Mouse (Mus musculus): ENCODE measurements around the gene Olfr397. TPM values are rescaled to one million over a fixed set of nuclear protein-coding genes. Genes with fewer than 3 reads are reported as not detected.

The Olfr397 gene
- not detected for total RNA-seq (2021)
- long read RNA-seq: 0 reads

DNA sequence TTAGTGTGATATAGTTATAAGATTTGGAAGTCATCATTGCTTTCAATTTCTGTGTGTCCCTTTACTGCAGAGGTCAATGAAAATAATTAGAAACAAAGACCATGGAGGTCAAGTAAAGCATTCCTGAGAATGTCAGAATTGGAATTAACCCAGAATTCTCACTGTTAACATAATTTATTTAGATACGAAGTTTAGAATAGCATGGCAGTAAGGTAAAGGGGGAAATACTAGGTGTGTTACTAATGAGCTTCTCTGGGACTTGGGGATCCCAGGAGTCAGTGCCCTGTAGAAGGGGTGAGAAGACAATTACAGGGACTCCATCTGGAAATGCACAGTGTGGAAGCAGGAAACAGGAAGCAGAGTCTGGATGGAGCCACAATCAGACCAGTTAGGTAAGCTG lies at the start of gene Olfr397:
Olfr397 (plus strand) TSS at position 301 of the 400 bp plus-strand sequence.
- no peak for DNase-seq (ENCODE audit: low spot score in 2 of 2)

DNA sequence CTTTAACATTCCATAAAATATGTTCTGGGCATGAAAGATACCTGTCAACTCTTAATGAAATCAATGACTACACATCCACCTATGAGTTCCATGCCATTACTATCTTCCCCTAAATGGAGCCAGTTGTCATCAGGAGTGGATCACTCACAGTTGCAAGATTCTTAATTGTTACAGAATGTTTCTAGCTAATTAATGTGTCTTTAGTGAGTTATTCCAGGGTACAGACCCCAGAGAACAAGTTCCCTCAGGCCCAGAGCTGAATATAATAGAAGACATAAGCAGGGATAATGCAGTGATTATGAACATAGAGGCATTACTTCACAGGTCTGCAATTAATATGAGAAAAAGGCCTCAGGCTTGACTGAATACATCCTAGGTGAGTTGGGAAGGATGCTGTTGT lies 24.2 kb upstream of the Olfr397 start, which contains the start of gene Olfr23:
Olfr23 (plus strand) TSS at position 301 of the 400 bp plus-strand sequence.
- no peak for DNase-seq (ENCODE audit: low spot score in 2 of 2)

DNA sequence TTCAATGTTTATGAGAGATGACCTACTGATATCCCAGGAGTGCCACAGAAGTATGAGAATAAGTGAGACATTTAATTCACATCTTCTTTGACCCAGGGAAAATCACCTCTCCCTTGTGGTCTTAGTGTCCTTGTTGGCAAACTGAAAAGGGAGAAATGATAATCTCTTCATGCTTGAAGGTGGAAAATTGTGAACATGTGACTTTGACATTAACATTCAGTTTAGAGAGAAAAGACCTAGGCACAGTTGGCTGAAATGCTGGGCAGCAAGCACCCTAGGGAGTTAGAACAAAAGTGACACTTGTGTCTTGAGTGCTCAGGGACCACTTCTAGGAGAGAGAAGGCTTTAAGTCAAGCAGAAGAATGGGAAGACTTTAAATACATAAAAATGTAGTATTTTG lies 29.7 kb downstream of the Olfr397 start, which contains the start of gene Olfr398:
Olfr398 (minus strand) TSS at position 101 of the 400 bp plus-strand sequence.
- DNase-seq (ENCODE audit: low spot score in 2 of 2): no peak

DNA sequence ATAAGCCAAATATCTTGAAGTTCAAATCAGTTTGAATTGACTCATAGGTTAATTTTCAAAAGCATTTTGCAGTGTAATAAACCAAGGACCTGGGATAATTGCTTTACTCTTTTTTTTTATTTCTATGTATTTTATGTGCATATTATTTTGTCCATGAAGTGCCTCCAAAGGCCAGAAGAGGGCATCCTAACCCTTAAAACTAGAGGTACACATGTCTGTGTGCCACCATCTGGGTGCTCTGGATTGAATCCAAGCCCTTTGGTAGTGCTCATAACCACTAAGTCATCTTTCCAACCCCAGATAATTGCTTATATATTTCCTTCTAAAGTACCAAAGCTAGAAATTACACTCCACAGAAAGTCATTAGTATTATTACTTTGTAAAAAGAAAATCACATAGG lies 32.5 kb downstream of the Olfr397 start:
- DNase-seq (ENCODE audit: low spot score in 2 of 2): peak in 1 of 2 experiments; percentile 7

Other genes starting within 250 kb of the Olfr397 start
- gene Olfr389, start 180.1 kb upstream of the Olfr397 start, total RNA-seq (2021): not detected
- not detected for gene Olfr390, start 177.9 kb upstream of the Olfr397 start, total RNA-seq (2021)
- not detected for gene Olfr391-ps, start 157.8 kb upstream of the Olfr397 start, total RNA-seq (2021)
- not detected for gene Olfr392, start 143.8 kb upstream of the Olfr397 start, total RNA-seq (2021)
- gene Olfr393, start 109.4 kb upstream of the Olfr397 start, total RNA-seq (2021): not detected
- not detected for gene Olfr394, start 70.0 kb upstream of the Olfr397 start, total RNA-seq (2021)
- not detected for gene Olfr395, start 51.5 kb upstream of the Olfr397 start, total RNA-seq (2021)
- not detected for gene Olfr23, start 24.1 kb upstream of the Olfr397 start, total RNA-seq (2021)
- not detected for gene Olfr398, start 29.6 kb downstream of the Olfr397 start, total RNA-seq (2021)
- gene Olfr139, start 95.7 kb downstream of the Olfr397 start, total RNA-seq (2021): not detected
- not detected for gene Olfr399, start 95.8 kb downstream of the Olfr397 start, total RNA-seq (2021)
- not detected for gene Zfp616, start 109.1 kb downstream of the Olfr397 start, total RNA-seq (2021)
- not detected for gene Olfr401, start 152.9 kb downstream of the Olfr397 start, total RNA-seq (2021)
- gene Olfr402, start 192.7 kb downstream of the Olfr397 start, total RNA-seq (2021): not detected
- gene Olfr403, start 225.4 kb downstream of the Olfr397 start, total RNA-seq (2021): not detected

All from layer of hippocampus, adult 18-20 months (tissue).